Mouse (Mus musculus) ES-E14 (cell line): Measurements from ENCODE around the gene Chmp4b. TPM values are rescaled to one million over a fixed set of nuclear protein-coding genes. Genes with fewer than 3 reads are reported as not detected.

Experiments used
- DNase-seq: peaks from one replicate; pipeline ENCODE4 v3.0.0-alpha.2; 2013; ENCODE audit warnings: low read depth, low spot score
- H3K27ac ChIP-seq: 2 replicates; pipeline ENCODE4 v1.5.1; 2012; ENCODE audit warnings: low read depth, mild to moderate bottlenecking, low read length, moderate library complexity, mixed read lengths; ENCODE audit not compliant: poor library complexity, insufficient read depth, severe bottlenecking
- H3K36me3 ChIP-seq: 2 replicates; pipeline ENCODE4 v1.6.1; 2012; ENCODE audit warnings: mild to moderate bottlenecking, low read length, moderate library complexity, mixed read lengths; ENCODE audit not compliant: control insufficient read depth, poor library complexity, insufficient read depth, severe bottlenecking
- H3K4me1 ChIP-seq, 2 experiments: fragments of 150-350 bp in 1 of 2; sonication (generic) in 1 of 2; 2 replicates each; pipeline ENCODE4 v1.6.1; 2012; ENCODE audit warnings: low read length in 2 of 2, mild to moderate bottlenecking in 1 of 2, mixed read lengths in 1 of 2; ENCODE audit not compliant: control insufficient read depth in 2 of 2, insufficient read depth in 2 of 2, poor library complexity in 1 of 2
- H3K4me3 ChIP-seq, 2 experiments: fragments of 150-350 bp in 1 of 2; sonication (generic) in 1 of 2; 2 replicates each; pipeline ENCODE4 v1.5.1; 2012; ENCODE audit warnings: low read length in 2 of 2, low read depth in 1 of 2, mild to moderate bottlenecking in 1 of 2, mixed read lengths in 1 of 2; ENCODE audit not compliant: insufficient read depth in 1 of 2, poor library complexity in 1 of 2, severe bottlenecking in 1 of 2
- H3K9ac ChIP-seq: 2 replicates; pipeline ENCODE4 v1.6.1; 2012; ENCODE audit warnings: low read depth, mild to moderate bottlenecking, low read length, mixed read lengths; ENCODE audit not compliant: poor library complexity, insufficient read depth, severe bottlenecking
- H3K9me3 ChIP-seq: fragments of 150-350 bp; sonication (generic); 2 replicates; pipeline ENCODE4 v1.6.1; 2012; ENCODE audit warnings: low read depth, mild to moderate bottlenecking, low read length; ENCODE audit not compliant: control insufficient read depth, insufficient read depth
- CHD2 ChIP-seq: IDR thresholded peaks from 2 replicates; pipeline ENCODE4 v1.6.1; 2014; ENCODE audit warnings: mild to moderate bottlenecking, low read depth, low read length, inconsistent platforms
- HCFC1 ChIP-seq: IDR thresholded peaks from 2 replicates; pipeline ENCODE4 v1.6.1; 2012; ENCODE audit warnings: low read length, inconsistent platforms, borderline replicate concordance; ENCODE audit not compliant: insufficient read depth
- MAFK ChIP-seq: IDR thresholded peaks from 2 replicates; pipeline ENCODE4 v1.6.1; 2014; ENCODE audit warnings: mild to moderate bottlenecking, low read depth, low read length, inconsistent platforms; ENCODE audit not compliant: insufficient read depth
- ZC3H11A ChIP-seq: IDR thresholded peaks from 2 replicates; pipeline ENCODE4 v1.6.1; 2012; ENCODE audit warnings: low read depth, mild to moderate bottlenecking, inconsistent platforms, low read length, borderline replicate concordance
- ZNF384 ChIP-seq: IDR thresholded peaks from 2 replicates; pipeline ENCODE4 v1.6.1; 2012; ENCODE audit warnings: low read depth, low read length, inconsistent platforms
- in situ Hi-C, 2 experiments: fragments of 600-800 bp; cut with MboI; formaldehyde crosslinking; loops; one replicate each; pipeline ENCODE4 v1.15.1; 2025; ENCODE audit warnings: low sequenced_read_pairs in 2 of 2, inconsistent platforms in 1 of 2; ENCODE audit not compliant: unreplicated experiment in 2 of 2
- total RNA-seq: library from RNA; depleted of rRNA; stranded (reverse); fragments of 300-350 nt; gene quantifications from 2 replicates; pipeline ENCODE4 v1.2.3, GENCODE M21; 2012

Chmp4b gene
- total RNA-seq, 1 experiment, result 94.3 TPM

DNA sequence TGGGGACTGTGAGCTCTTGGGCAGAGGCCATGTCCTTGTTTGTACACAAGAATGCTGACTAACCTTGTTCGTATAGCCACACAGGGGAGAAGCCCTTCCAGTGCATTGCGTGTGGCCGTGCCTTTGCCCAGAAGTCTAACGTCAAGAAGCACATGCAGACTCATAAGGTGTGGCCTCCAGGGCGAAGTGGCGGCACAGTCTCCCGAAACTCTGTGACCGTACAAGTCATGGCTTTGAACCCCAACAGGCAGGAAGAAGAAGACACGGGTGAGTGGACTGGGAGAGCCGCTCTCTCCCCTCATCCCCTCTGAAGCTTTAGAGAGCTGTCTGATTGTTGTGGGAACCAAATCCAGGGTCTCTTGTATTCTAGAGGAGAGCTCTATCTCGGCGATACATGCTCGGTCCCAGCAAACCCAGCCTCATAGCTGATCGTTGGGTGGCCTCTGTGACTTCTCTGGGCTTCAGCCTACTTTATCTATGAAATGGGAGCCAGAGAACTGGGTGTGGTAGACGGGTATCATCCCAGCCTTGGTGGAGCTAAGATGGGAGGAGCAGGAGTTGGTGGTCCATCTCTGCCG lies 19.2 kb upstream of the Chmp4b start:
- H3K36me3 ChIP-seq, result peaks cover 2% of the 10 kb centered on the region; the same call in 1 of the 2 replicates
- no peaks in the 10 kb centered on the region for H3K9me3 ChIP-seq
- in situ Hi-C loops, result no loop called here
- no peak overlapping the region for H3K9ac ChIP-seq
- no peak overlapping the region for H3K27ac ChIP-seq
- TF ChIP-seq ZNF384, result no peak
- no peak for TF ChIP-seq HCFC1
- no peak for TF ChIP-seq CHD2
- TF ChIP-seq ZC3H11A, result no peak
- no peak for TF ChIP-seq MAFK
- H3K4me3 ChIP-seq, result no peak overlapping the region
- H3K4me1 ChIP-seq, result no peaks in the 10 kb centered on the region; a peak in 1 of 4 replicates
- DNase-seq, result no peak

DNA sequence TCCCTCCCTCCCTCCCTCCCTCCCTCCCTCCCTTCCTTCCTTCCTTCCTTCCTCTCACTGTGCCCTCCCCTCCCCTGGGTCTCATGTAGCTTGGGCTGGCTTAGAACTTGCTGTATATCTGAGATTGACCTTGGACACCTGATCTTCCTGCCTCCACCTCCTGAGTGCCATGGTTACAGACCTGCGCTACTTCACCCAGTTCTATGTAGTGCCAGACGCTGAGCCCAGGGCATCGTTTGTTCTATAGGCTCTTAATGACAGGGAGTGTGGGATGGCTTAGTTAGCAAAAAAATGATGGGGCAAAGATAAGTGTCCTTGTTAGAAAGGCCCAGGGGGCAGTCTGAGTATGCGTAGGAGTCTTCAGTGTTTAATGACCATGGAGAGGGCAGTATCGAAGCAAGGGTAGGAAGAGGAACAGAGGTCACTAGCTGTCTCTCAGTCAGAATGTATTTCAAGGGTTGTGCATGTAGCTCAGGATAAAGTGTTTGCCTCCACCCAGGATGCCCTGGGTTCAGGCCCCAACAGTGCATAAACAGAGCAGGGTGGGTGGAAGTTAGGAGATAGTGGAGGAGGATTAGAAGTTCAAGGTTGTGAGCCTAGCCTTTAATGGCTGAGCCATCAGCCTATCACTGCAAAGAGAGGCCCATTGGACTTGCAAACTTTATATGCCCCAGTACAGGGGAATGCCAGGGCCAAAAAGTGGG lies 18.3 kb upstream of the Chmp4b start:
- Histone ChIP-seq H3K9me3 (no peaks in the 10 kb centered on the region), H3K27ac (no peak overlapping the region), H3K9ac (no peak overlapping the region), H3K36me3 (peaks cover 6% of the 10 kb centered on the region; the same call in 1 of the 2 replicates), H3K4me3 (no peak overlapping the region), H3K4me1 (no peaks in the 10 kb centered on the region; a peak in 1 of 4 replicates)
- in situ Hi-C loops, result no loop called here
- no peak for TF ChIP-seq HCFC1
- TF ChIP-seq ZNF384, result no peak
- no peak for TF ChIP-seq CHD2
- no peak for TF ChIP-seq ZC3H11A
- no peak for TF ChIP-seq MAFK
- DNase-seq, result no peak

DNA sequence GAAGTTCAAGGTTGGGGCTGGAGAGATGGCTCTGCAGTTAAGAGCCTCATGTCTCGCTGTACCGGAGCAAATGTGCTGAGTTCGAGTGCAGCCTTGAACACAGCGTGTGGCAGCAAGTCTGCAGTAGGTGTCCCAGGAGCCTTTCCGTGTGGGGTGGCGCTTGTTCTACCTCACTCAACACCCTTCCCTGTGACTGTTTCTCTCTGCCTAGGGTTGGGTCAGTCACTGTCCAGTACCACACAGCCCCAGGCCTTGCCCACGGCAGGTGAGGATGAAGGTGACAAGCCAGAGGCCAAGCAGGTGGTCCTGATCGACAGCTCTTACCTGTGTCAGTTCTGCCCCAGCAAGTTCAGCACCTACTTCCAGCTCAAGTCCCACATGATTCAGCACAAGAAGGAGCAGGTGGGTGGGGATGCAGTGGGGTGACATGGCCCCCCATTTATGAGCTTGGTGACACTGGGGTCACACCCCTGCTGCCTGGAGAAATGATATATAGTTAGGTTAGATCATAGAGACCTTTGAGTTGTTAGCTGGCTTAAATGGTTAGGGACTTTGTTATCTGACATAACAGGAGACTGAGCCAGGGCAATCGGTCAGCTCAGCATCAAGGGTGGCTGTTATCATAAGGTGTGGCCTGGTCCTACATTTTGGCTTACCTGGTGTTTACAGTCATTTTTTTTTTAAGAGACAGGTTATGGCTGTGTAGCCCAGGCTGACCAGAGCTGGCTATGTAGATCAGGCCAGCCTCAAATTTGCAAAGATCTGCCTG lies 17.4 kb upstream of the Chmp4b start:
- Histone ChIP-seq H3K4me1 (no peaks in the 10 kb centered on the region; a peak in 1 of 4 replicates), H3K27ac (no peak overlapping the region), H3K4me3 (no peak overlapping the region), H3K9ac (no peak overlapping the region), H3K36me3 (peaks cover 7% of the 10 kb centered on the region; the same call in 1 of the 2 replicates), H3K9me3 (no peaks in the 10 kb centered on the region)
- in situ Hi-C loops, result no loop called here
- TF ChIP-seq MAFK, result no peak
- no peak for TF ChIP-seq ZC3H11A
- TF ChIP-seq ZNF384, result no peak
- TF ChIP-seq HCFC1, result no peak
- TF ChIP-seq CHD2, result no peak
- no peak for DNase-seq

DNA sequence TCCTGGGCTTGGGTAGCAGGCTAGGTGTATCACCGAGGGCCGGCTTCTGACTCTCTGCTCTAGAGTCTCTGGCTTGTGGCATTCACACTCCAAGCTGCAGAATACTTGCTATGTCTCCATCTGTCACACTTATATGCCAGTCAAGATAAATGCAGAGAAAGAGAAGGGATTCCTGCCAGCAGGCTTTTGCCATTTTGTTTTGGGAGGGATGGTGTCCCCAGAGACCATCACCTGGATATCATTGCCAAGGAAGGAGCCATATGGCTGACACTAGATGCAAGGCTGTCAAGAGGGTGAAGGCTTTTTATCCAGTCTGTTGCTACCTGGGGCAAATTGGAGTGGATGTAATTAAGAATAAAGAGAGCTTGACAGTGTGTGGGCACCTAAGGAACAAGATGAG lies 15.7 kb upstream of the Chmp4b start:
- Histone ChIP-seq H3K4me3 (no peak overlapping the region), H3K9ac (no peak overlapping the region), H3K36me3 (peaks cover 7% of the 10 kb centered on the region; the same call in 1 of the 2 replicates), H3K4me1 (no peaks in the 10 kb centered on the region; a peak in 1 of 4 replicates), H3K9me3 (no peaks in the 10 kb centered on the region), H3K27ac (no peak overlapping the region)
- TF ChIP-seq ZNF384, result no peak
- no peak for TF ChIP-seq MAFK
- TF ChIP-seq ZC3H11A, result no peak
- TF ChIP-seq CHD2, result no peak
- no peak for TF ChIP-seq HCFC1
- no peak for DNase-seq
- in situ Hi-C loops, result no loop called here
